Mouse (Mus musculus) urinary bladder, adult 18-20 months (tissue): Measurements from ENCODE around the gene Ost4.
"Not testable (repeated sequence)": the region's sequence is repeated elsewhere in the genome, so short reads cannot be mapped to it uniquely, and the experiment has no call there.

ENCODE experiments used
- DNase-seq, 2 experiments: peaks; one replicate each; pipeline ENCODE4 v3.0.0; 2022; ENCODE audit warnings: low spot score in 2 of 2, mixed read lengths in 2 of 2

The Ost4 gene

DNA sequence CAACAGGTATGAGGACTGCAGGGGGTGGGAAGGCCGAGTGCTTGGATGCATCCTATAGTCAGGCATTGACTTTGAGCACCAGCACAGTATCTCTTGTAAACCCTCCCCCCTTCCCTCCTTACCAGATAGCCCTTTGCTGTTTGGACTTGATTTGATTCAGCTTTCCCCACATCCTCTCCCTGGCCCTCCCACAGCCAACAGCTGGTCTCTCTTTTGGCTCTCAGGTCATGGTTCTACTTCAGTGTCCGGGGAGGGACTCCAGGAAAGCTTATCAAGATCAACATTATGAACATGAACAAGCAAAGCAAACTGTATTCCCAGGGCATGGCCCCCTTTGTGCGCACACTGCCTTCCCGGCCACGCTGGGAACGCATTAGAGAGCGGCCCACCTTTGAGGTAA lies 17.2 kb downstream of the Ost4 start:
- no peak for DNase-seq

DNA sequence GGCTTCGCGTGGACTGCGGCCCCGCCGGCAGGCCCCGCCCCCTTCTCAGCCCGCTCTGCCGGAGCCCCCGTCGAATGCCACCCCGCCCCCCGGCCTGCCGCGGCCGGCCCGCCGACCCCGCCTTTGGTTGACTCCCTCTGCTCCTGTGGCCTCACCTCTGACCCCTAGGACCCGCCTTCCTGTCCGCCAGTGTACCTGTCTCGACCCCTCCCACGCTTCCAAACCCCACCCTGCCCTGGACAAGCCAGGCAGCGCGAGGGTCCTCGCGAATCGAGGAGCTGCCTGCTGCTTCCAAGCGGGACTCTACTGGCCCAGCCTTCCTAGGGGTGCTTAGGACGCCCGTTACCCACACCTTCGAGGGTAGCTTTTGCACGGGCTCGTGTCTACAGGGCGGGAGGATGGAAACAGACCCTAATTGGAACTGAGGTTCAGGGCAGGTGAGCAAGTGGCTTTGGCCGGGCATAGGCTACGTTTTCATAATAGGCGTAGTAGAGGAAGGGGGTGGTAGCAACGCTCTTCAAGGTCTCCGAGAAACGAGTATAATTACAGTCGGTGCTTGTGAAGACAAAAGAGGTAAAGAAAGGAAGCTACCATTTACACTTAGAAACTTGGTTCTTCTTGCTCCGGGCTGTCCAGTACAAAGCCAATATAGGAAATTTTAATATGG lies 18.4 kb downstream of the Ost4 start:
- peak in 1 of 2 experiments; percentile 57 for DNase-seq

GRCm38 (mm10) chr5:30888337-30889087 lies 19.1 kb downstream of the Ost4 start, which contains the start of gene Agbl5:
Agbl5 (plus strand) TSS chr5:30888694.
- DNase-seq = peak; percentile 83 to 88

GRCm38 (mm10) chr5:30887858-30888336 lies 19.7 kb downstream of the Ost4 start:
- DNase-seq = peak; percentile 91 to 92

DNA sequence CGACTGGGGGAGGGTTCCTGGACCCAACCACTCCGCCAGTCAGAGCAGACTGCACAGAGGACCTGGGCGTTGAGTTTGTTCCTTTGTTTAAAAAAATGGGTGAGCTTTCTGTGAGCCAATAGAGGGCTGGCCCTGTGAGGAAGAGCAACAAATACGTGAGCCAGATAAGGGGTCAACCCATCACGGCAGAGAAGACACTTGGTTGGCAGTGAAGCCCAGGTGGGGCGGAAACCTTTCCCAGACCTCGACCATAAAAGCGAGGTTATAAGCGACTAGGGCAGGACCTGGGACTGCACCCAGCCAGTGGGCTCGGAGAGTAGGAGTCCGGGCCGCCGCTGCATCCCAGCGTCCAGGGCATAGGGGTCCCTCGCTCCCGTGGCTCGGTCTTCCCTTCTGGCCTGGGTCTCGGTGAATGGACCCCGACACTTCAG lies 20.2 kb downstream of the Ost4 start:
- peak in 1 of 2 experiments; percentile 30 for DNase-seq

DNA sequence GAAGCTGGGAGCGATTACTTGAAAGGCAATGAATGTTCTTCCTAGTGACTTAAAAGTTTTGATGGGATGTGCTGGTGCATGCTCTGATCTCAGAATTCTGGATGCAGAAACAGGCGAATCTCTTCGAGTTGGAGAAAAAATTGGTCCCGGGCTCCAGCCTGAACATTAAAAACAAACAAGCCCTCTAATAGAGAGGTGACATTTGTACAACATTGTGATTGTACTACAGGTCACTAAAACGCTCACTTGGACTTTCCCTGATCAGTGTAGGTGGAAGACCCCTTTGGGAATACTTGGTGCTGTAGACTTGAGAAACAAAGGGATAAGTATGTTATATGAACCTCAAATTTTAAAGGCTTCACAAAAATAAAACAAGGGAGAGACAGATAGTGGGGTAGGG lies 20.9 kb downstream of the Ost4 start:
- DNase-seq = no peak

- no peak for DNase-seq
Measured at GRCm38 (mm10) chr5:30886209-30886608, 21.4 kb downstream of the Ost4 start.

DNA sequence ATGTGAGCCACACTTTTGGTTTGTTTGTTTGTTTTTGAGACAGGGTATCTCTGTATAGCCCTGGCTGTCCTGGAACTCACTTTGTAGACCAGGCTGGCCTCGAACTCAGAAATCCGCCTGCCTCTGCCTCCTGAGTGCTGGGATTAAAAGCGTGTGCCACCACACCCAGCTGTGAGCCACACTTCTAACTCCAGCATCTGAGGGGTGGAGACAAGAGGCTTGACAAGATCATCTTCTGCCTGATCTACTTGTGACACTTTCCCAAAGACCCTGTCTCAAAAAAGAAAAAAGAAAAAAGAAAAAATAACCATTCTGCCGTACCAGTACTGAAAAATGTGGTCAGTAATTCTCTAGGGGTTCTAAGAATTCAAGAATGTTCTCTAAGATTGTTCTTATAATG lies 25.7 kb downstream of the Ost4 start:
- DNase-seq = not testable (repeated sequence)

DNA sequence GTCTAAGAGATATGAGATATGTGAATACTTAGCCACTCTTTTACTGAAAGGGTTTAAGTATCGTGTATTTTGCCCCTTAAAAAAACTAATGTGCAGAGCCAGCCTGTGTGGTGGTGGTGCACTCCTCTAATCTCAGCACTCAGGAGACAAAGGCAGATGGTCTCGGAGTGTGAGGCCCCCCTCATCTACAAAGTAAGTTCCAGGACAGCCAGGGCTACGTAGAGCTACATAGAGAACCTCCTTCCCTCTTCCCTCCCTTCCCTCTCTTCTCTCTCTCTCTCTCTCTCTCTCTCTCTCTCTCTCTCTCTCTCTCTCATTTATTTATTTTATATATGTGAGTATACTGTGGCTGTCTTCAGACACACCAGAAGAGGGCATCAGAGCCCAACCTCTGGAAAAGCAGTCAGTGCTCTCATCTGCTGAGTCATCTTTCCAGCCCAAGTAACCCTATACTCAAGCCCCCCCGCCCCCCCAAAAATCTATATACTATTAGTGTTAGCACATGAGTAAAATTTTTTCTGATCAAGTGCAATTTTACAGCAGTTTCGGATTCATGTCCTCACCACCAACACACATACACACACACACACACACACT lies 28.1 kb downstream of the Ost4 start:
- no peak for DNase-seq

GRCm38 (mm10) chr5:30878616-30879015 lies 29.0 kb downstream of the Ost4 start:
- DNase-seq = no peak

GRCm38 (mm10) chr5:30874365-30874764 lies 33.2 kb downstream of the Ost4 start:
- no peak for DNase-seq

- no peak for DNase-seq
Measured at GRCm38 (mm10) chr5:30872574-30872973, 35.0 kb downstream of the Ost4 start.

- DNase-seq = no peak
Measured at GRCm38 (mm10) chr5:30870131-30870406, 37.5 kb downstream of the Ost4 start.

DNA sequence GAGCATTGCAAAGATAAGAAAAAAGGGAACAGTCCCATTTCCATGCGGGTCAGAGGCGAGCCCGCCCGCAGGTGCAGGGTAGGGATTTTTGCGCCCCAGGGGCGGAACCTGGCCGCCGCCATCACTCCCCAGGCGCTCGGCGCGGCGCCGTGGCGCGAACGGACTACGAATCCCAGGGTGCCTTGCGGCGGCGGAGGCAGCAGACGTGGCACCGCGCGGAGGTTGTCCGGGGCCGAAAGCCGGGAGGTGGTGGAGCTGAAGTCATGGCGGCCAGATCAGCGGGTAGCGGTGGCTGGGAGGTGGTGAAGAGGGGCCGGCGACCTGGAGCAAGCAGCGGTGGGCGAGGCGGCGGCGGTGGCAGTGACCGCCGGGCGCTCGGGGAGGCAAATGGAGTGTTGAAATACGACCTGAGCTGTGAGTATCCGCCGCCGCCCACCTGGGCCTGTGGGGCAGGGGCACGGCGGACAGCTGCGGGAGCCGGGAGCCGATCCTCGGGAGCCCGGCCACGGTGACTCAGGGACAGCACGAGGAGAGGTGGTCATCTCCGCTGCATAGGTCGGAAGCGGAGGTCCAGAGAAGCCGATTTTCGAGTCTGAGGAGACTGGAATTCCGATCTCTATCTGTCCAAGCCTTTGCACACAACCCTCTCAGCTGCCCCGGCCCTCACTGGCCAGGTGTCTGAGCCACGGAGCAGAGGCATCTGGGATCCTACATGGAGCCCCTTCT lies 38.0 kb downstream of the Ost4 start:
- DNase-seq = peak; percentile 88 to 94

DNA sequence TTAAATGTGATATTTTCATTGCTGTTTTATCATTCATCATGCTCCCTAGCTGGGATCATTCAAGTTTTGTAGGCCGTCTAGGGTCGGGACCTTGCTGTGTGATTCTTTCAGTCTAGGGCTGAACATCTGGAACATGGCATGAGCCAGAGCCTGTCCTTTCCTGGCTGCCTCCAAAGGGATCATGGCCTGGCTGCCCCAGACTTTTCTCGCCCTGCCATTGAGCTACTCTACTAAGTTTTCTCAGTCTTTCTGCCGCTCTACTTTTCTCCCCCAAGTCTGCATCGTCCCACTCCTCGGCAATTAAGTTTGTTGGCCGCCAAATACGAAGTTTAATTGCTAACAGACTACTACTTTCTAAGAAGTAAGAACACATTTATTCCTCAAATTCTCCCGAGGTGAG lies 38.6 kb downstream of the Ost4 start:
- no peak for DNase-seq

GRCm38 (mm10) chr5:30867712-30868111 lies 39.9 kb downstream of the Ost4 start, which contains the start of gene Tmem214:
Tmem214 (plus strand) TSS chr5:30868012.
- DNase-seq = no peak

DNA sequence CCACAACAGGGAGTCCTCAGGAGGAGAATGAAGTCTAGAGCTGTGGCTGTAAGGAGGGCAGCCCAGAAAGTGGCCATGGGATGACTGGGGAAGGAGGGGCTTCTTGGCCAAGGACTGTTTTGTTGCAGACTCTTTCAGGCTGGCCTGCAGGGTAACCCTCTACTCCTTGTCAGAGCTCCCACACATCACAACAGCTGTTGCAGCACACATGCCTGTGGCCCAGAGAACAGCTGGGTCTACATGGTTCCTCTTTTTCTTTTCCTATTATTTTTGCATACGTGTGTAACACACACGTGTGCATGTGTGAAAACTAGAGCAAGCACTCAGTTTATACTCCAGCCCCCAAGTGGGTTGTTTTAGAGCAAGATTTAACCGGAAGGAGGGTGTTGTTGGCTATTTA lies 40.7 kb downstream of the Ost4 start:
- DNase-seq = no peak

DNA sequence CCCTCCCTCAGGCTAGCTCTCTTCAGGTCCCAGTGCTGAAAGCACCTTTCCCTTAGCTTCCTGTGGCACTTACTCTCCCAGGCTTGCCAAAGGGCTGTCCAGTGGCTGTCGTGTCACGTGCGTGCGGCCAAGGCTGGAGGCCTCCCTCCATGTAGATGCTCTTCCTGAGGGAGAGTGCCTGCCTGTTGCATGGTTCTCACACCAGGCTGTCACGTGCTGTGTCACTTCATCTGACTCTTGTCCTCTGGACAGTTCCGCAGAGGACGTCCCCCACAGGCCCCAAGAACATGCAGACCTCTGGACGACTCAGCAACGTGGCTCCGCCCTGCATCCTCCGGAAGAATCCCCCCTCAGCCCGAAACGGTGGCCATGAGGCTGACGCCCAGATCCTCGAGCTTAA lies 43.3 kb downstream of the Ost4 start:
- no peak for DNase-seq

DNA sequence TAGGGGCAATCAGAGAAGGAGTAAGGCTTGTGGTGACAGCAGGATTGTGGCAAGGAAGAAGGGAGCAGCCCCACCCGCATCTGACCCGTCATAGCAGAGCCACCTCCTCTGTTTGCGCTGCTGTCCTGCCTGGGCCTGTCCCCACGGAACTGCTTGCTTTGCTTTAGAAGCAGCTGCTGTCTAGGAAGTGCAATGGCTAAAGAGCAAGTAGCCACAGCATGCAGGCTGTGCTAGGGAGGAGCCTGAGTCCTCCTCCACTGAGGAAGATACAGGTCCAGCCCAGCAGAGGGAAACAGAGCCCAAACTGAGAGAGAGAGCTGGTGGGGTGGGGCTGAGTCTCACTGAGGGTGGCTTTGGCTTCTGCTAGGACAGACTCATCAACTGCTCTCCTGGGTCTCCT lies 43.7 kb downstream of the Ost4 start:
- peak in 1 of 2 experiments; percentile 74 for DNase-seq

DNA sequence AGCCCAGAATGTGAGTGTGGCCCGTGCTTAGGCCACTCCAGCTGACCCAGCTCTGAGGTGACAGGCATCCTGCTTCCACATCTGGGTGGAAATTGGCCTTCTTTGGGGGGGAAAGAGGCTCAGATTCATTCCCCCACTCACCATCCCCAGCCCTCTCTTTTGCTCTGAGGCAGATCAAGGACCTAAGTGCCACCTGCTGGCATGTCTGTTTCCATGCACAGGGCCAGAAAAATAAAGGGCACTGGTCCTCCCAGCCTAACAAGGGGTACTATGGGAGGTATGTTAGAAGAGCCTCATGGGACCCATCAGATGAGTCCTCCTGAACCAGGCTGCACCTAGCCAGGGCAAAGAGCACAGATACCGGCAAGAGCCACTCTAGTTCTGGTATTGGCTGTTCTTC lies 51.5 kb downstream of the Ost4 start:
- no peak for DNase-seq
